Mouse (Mus musculus) lung, postnatal 0 days (tissue): ENCODE results near the gene Gm5142. TPM values are rescaled to one million over a fixed set of nuclear protein-coding genes. Genes with fewer than 3 reads are reported as not detected.

ENCODE experiments used
- ATAC-seq: fragments of 200-750 bp; cut with Nextera tagmentation; 2 replicates; pipeline ENCODE4 v1.8.0; 2017; ENCODE audit warnings: moderate library complexity
- DNase-seq: peaks from one replicate; pipeline ENCODE4 v3.0.0-alpha.2; 2016; ENCODE audit warnings: low spot score
- H3K27ac ChIP-seq: fragments of 300-500 bp; sonication (generic); 2 replicates; pipeline ENCODE4 v1.5.1; 2014; ENCODE audit warnings: antibody characterized with exemption, mild to moderate bottlenecking, low read length, mixed read lengths
- H3K27me3 ChIP-seq: fragments of 300-500 bp; sonication (generic); replicated peaks from 2 replicates; pipeline ENCODE4 v1.6.1; 2014; ENCODE audit warnings: low read length, mixed read lengths; ENCODE audit not compliant: insufficient read depth
- H3K36me3 ChIP-seq: fragments of 300-500 bp; sonication (generic); 2 replicates; pipeline ENCODE4 v1.6.1; 2014; ENCODE audit warnings: low read length, mixed read lengths; ENCODE audit not compliant: insufficient read depth
- H3K4me1 ChIP-seq: fragments of 300-500 bp; sonication (generic); 2 replicates; pipeline ENCODE4 v1.6.1; 2014; ENCODE audit warnings: antibody characterized with exemption, low read depth, low read length, mixed read lengths; ENCODE audit not compliant: insufficient read depth
- H3K4me2 ChIP-seq: fragments of 300-500 bp; sonication (generic); replicated peaks from 2 replicates; pipeline ENCODE4 v1.6.1; 2014; ENCODE audit warnings: low read depth, mild to moderate bottlenecking, low read length, moderate library complexity, mixed read lengths
- H3K4me3 ChIP-seq: fragments of 300-500 bp; sonication (generic); 2 replicates; pipeline ENCODE4 v1.5.1; 2014; ENCODE audit warnings: low read depth, low read length
- H3K9ac ChIP-seq: fragments of 300-500 bp; sonication (generic); replicated peaks from 2 replicates; pipeline ENCODE4 v1.6.1; 2014; ENCODE audit warnings: low read depth, mild to moderate bottlenecking
- H3K9me3 ChIP-seq: fragments of 300-500 bp; sonication (generic); 2 replicates; pipeline ENCODE4 v1.6.1; 2016; ENCODE audit warnings: low read length, mixed read lengths
- CTCF ChIP-seq: IDR thresholded peaks from 2 replicates; pipeline ENCODE4 v1.5.1; 2016; ENCODE audit warnings: antibody characterized with exemption, mild to moderate bottlenecking
- EP300 ChIP-seq: IDR thresholded peaks from 2 replicates; pipeline ENCODE4 v1.6.1; 2016; ENCODE audit warnings: antibody characterized with exemption, mild to moderate bottlenecking, control low read depth
- WGBS: fragments of 180-500 bp; shearing (Covaris S2); extraction: QIAGEN DNeasy Blood & Tissue Kit; methylation state at CpG from one replicate; pipeline ENCODE4 v1.1.7; 2014; 5-methylcytosine and 5-hydroxymethylcytosine counted together
- polyA plus RNA-seq: library from polyadenylated mRNA; unstranded; fragments of >200 nt; fragmentation: Nextera tagmentation; extraction: Ambion mirVana; gene quantifications from 2 replicates; pipeline ENCODE4 v1.2.1, GENCODE M21; 2015

Gene Gm5142
- polyA plus RNA-seq, 1 experiment from 2014 or later = not detected

- ATAC-seq (no peak), DNase-seq (peak; percentile 32)
- no peak overlapping the region for H3K4me3 ChIP-seq
- 77% methylated on average over 2 of the region's 2 CpGs for WGBS
- H3K27ac ChIP-seq = no peak overlapping the region
- H3K4me2 ChIP-seq = no peak overlapping the region
- H3K36me3 ChIP-seq = no peaks in the 10 kb centered on the region
- TF ChIP-seq EP300 = no peak
- TF ChIP-seq CTCF = peak; percentile 67
- H3K27me3 ChIP-seq = no peaks in the 10 kb centered on the region
- H3K9ac ChIP-seq = no peak overlapping the region
- H3K9me3 ChIP-seq = no peaks in the 10 kb centered on the region
- no peaks in the 10 kb centered on the region for H3K4me1 ChIP-seq
These were observed 23.0 kb downstream of the Gm5142 start for GRCm38 (mm10) chr14:59155589-59155988.

DNA sequence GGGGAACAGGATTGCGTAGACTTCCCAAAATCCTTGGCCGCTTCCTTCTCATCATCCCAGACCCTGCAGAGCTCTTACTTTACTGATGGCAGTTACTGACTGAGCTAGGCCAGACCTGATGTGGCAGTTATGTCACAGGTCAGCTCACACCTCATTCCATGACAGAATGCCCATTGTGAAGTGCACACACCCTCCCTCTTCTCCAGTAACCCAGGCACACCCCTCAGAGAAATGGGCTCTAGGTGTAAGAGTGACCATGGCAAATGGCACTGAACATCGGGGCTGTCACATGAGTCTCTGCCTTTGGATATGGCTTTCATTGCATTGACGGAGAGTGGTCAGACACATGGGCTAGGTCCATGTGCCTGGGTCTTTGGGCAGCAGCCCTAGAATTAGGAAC is 35.8 kb downstream of the Gm5142 start, which contains the start of gene 1700129C05Rik:
Gene 1700129C05Rik (minus strand): TSS at position 101 of the 400 bp plus-strand sequence.
- WGBS = 94% methylated on average over 4 of the region's 4 CpGs
- Histone ChIP-seq H3K27ac (no peak within 1 kb of the TSS), H3K4me3 (no peak within 1 kb of the TSS), H3K4me1 (no peaks in the 10 kb centered on the region), H3K4me2 (no peak within 1 kb of the TSS), H3K9me3 (no peaks in the 10 kb centered on the region), H3K27me3 (no peaks in the 10 kb centered on the region), H3K36me3 (no peaks in the 10 kb centered on the region), H3K9ac (no peak within 1 kb of the TSS)
- TF ChIP-seq EP300 (no peak), CTCF (no peak)
- no peak for ATAC-seq
- DNase-seq = no peak

- WGBS = under 1% methylated on average over 2 of the region's 2 CpGs
- Histone ChIP-seq H3K9ac (no peak overlapping the region), H3K4me2 (no peak overlapping the region), H3K9me3 (no peaks in the 10 kb centered on the region), H3K27me3 (no peaks in the 10 kb centered on the region), H3K4me1 (no peaks in the 10 kb centered on the region), H3K36me3 (no peaks in the 10 kb centered on the region), H3K4me3 (no peak overlapping the region), H3K27ac (no peak overlapping the region)
- ATAC-seq (no peak), DNase-seq (peak; percentile 68)
- TF ChIP-seq EP300 (no peak), CTCF (peak; percentile 35; the same call in 1 of the 2 replicates)
These were observed 64.3 kb downstream of the Gm5142 start for GRCm38 (mm10) chr14:59114281-59114680.

Other genes starting within 250 kb of the Gm5142 start
- gene 1700129C05Rik, start 35.9 kb downstream of the Gm5142 start, polyA plus RNA-seq = not detected in 2 replicates
- gene Rcbtb1, start 22.5 kb upstream of the Gm5142 start, polyA plus RNA-seq = 15.0 and 15.9 TPM in 2 replicates
- not detected in 2 replicates for gene Gm6904, start 81.5 kb upstream of the Gm5142 start, polyA plus RNA-seq
- gene Phf11a, start 118.8 kb upstream of the Gm5142 start, polyA plus RNA-seq = 0.14 and 0.25 TPM in 2 replicates
- gene Phf11b, start 162.6 kb upstream of the Gm5142 start, polyA plus RNA-seq = 1.5 TPM in 2 replicates
- 11.8 and 12.7 TPM in 2 replicates for gene Phf11d, start 186.7 kb upstream of the Gm5142 start, polyA plus RNA-seq
- gene Phf11c, start 216.6 kb upstream of the Gm5142 start, polyA plus RNA-seq = 0.19 and 0.32 TPM in 2 replicates